Mouse (Mus musculus) MEL (cell line): ENCODE data around the gene Mmd.

ENCODE experiments used
- CTCF ChIP-seq, 3 experiments: IDR thresholded peaks in 2 of 3; conservative IDR thresholded peaks in 1 of 3; 2 replicates each; pipeline ENCODE4 v1.5.1; 2011 to 2012; ENCODE audit warnings: low read length in 3 of 3, low read depth in 2 of 3, mild to moderate bottlenecking in 2 of 3, improper control_type of control experiment in 1 of 3, inconsistent platforms in 1 of 3, mixed read lengths in 1 of 3, moderate library complexity in 1 of 3; ENCODE audit not compliant: control insufficient read depth in 1 of 3, insufficient read depth in 1 of 3, poor library complexity in 1 of 3, severe bottlenecking in 1 of 3
- HCFC1 ChIP-seq: IDR thresholded peaks from 2 replicates; pipeline ENCODE4 v1.6.1; 2012; ENCODE audit warnings: low read depth, mild to moderate bottlenecking, inconsistent platforms, low read length, improper control_type of control experiment, moderate library complexity
- MEF2A ChIP-seq: IDR thresholded peaks from 2 replicates; pipeline ENCODE4 v1.6.1; 2014; ENCODE audit warnings: low read depth, mild to moderate bottlenecking, inconsistent platforms, low read length, improper control_type of control experiment; ENCODE audit not compliant: poor library complexity, insufficient replicate concordance, severe bottlenecking; ENCODE audit errors: extremely low read depth
- MYC ChIP-seq: IDR thresholded peaks from 2 replicates; pipeline ENCODE4 v1.6.1; 2011; ENCODE audit warnings: low read depth, mild to moderate bottlenecking, low read length, improper control_type of control experiment, moderate library complexity

- TF ChIP-seq HCFC1 (no peak), MYC (no peak), MEF2A (no peak), CTCF (IDR thresholded peaks at IDR 0.05 in 2 of 3, conservative IDR thresholded peaks at IDR 0.05 in 1 of 3; ENCODE audit: control insufficient read depth in 1 of 3, insufficient read depth in 1 of 3, low read depth in 2 of 3, low read length in 3 of 3, poor library complexity in 1 of 3, severe bottlenecking in 1 of 3) (no peak)
Measured at GRCm38 (mm10) chr11:90306067-90306466, 56.8 kb downstream of the Mmd start.
